Comparison of ENCODE assay signal across 16 mouse cellular contexts in genomic region chr8:94475786-94476185, GRCm38 (mm10).
DNase-seq lines count a peak whose midpoint lies in the region.
"Had no signal": no experiment of that assay in that cellular context is flagged by ENCODE, and none has a peak within 500 bp of the region (broad histone marks: within the 10 kb centered on the region; RNA-seq: fewer than 3 reads in every experiment).

No protein-coding gene starts in this region.

- peak; percentile 36 to 38 for DNase-seq in cerebellum, postnatal 10 days
- DNase-seq in cerebellum, postnatal 36 days, result no peak
- peak; percentile 64 for DNase-seq in heart, adult 11 months
- DNase-seq in heart, adult 9 months (ENCODE audit: low spot score in 2 of 2), result no peak
- peak; percentile 38 for DNase-seq in testis, postnatal 10 days (ENCODE audit: low spot score)
- DNase-seq in testis, postnatal 14 days (ENCODE audit: low spot score), result no peak
- DNase-seq: adrenal gland, adult 2 months; adrenal gland, adult 8-10 months; adrenal gland, postnatal 10 days; adrenal gland, postnatal 14 days; adrenal gland, postnatal 25 days; adrenal gland, postnatal 36 days; B cell, adult 2 months; cerebellum, adult 11 months; cerebellum, adult 11-12 months; cerebellum, adult 18-20 months had no signal

Comparison
In these comparisons a context has a peak if more than half of its experiments do, and no peak if none do; other contexts are left out.
1. DNase-seq: peak in cerebellum, postnatal 10 days (2 of 2), heart, adult 11 months (single experiment) and testis, postnatal 10 days (single experiment); none in cerebellum, postnatal 36 days (0 of 2), heart, adult 9 months (0 of 2) and testis, postnatal 14 days (single experiment).